Mouse (Mus musculus) neutrophil, adult 5-6 weeks (primary cell): ENCODE measurements around the gene Slc25a44. TPM values are rescaled to one million over a fixed set of nuclear protein-coding genes. Genes with fewer than 3 reads are reported as not detected.
"Not testable (repeated sequence)": the region's sequence is repeated elsewhere in the genome, so short reads cannot be mapped to it uniquely, and the experiment has no call there.

Experiments
- ATAC-seq: fragments of 151-379, 151-347 bp; 2 replicates; pipeline ENCODE4 v1.8.0; 2017; ENCODE audit warnings: mild to moderate bottlenecking, moderate TSS enrichment; ENCODE audit not compliant: insufficient number of reproducible peaks, poor library complexity, low FRiP score, severe bottlenecking; ENCODE audit errors: extremely low read depth
- total RNA-seq: library from RNA; stranded (forward); fragments of 200-1000 nt; gene quantifications from 2 replicates; pipeline ENCODE4 v1.2.3, GENCODE M21; 2017

Gene Slc25a44
- total RNA-seq, 1 experiment from 2014 or later: 20.9 TPM

DNA sequence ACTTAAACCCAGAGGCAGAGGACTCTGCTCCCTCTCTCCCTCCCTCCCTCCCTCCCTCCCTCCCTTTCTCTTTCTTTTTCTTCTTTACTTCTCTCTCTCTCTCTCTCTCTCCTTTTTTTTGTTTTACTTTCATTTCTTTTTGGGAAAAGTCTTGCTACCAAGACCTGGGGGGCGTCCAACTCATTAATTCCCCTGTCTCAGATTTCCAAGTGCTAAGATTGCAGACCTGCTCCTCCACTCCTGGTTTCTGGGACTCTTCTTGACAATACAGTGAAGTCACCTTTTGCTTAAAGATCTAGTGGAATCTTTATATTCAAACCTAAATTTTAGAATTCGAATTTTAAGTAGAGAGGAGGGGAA is 371 bp upstream of the Slc25a44 start:
- ATAC-seq: no peak

DNA sequence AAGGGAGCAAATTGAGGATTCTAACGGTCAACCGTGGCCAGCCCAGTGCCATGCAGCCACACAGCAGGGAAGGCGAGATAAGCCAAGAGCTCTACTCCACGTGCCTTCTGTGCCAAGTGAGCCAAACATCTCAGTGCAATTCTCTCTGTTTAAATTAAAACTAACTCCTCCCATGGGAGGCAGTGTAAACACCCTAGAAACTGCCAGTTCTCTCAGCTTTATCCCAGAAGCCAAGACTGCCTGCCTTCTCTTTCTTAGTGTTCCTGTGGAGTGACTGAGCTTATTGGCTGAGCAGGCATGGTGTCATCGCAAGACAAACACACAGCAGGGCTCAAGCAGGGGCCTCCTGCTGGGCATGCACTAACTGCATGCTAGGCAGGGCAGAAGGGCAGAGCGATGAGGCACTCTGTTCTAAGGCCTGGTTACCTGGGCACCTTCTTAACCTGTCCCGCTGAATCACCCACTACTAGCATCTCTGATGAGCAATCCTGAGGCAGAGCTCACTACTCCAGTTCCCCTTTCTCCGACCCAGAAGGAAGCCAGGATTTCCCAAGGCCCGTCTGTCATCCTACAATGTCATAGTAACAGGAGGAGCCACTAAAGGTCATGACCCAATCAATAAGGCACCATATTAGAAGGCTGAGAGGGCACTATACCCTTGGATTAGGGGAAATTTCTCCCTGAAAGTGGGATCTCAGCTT is 2.8 kb downstream of the Slc25a44 start:
- ATAC-seq: peak; percentile 67

GRCm38 (mm10) chr3:88420771-88421170 is 4.2 kb downstream of the Slc25a44 start:
- ATAC-seq: no peak

GRCm38 (mm10) chr3:88418016-88418415 is 6.9 kb downstream of the Slc25a44 start:
- no peak for ATAC-seq

DNA sequence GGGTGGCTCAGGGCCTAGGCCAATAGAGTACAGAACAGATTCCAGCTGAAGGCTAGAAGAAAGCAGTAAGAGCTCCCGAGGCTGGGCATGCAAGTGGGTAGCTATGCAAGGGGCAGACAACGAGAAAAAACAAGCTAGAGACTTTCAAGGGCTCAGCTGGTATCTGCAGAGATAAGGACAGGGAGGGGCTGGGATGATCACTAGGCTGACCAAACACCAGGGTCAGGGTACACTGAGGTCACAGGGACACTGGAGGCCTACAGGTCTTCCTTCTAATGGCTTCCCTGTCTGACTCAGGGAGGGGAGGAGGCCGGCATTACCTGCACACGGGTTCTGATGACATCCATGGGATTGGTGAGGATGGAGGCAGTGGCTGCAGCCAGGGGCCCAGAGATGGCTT is 9.3 kb downstream of the Slc25a44 start:
- ATAC-seq: no peak

GRCm38 (mm10) chr3:88412636-88413035 is 12.3 kb downstream of the Slc25a44 start:
- ATAC-seq: no peak

DNA sequence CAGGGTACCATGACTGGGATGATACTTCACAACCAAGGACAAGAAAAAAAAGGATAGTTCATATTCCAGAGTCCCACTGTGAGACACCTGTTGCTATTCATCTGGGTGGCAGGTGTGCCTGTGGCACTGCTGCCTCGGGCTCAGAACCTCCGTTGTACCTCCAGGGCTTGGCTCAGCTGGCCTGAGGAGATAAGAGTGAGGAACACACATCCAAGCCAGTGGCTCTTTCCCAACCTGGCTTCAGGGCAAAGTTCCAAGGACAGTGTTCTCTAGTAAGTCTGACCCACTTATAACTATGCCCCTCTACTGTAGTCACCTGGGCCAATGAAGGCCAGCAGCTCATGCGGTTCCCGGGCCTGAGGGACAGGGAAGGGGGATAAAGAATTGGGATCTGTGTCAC is 13.3 kb downstream of the Slc25a44 start:
- ATAC-seq: no peak

- no peak for ATAC-seq
Measured at GRCm38 (mm10) chr3:88410645-88411031, 14.3 kb downstream of the Slc25a44 start.

- ATAC-seq: peak; percentile 80
Measured at GRCm38 (mm10) chr3:88409741-88410644, 14.9 kb downstream of the Slc25a44 start, which contains the start of gene Pmf1. Gene Pmf1, minus strand, starts transcription at chr3:88410331.

- no peak for ATAC-seq
Measured at GRCm38 (mm10) chr3:88408953-88409352, 16.0 kb downstream of the Slc25a44 start.

GRCm38 (mm10) chr3:88407529-88407928 is 17.4 kb downstream of the Slc25a44 start:
- ATAC-seq: no peak

DNA sequence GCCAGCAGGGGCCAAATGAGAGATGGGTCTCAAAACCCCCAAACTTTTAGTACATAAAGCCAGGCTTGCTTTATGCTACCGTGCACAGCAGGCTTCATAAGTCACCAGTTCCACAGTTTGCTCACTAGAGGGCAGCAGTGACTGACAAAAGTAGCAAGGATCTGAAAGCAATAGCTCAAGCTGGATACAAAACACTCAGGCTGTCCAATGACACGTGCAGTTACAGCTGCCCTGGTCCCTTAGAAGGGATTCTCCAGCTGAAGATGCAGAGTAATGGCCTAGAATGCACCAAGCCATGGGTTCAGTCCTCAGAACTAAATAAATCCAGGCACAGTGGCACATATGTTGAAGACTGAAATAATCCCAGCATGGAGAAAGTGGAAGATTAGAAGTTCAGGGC is 17.8 kb downstream of the Slc25a44 start:
- ATAC-seq: peak; percentile 68

DNA sequence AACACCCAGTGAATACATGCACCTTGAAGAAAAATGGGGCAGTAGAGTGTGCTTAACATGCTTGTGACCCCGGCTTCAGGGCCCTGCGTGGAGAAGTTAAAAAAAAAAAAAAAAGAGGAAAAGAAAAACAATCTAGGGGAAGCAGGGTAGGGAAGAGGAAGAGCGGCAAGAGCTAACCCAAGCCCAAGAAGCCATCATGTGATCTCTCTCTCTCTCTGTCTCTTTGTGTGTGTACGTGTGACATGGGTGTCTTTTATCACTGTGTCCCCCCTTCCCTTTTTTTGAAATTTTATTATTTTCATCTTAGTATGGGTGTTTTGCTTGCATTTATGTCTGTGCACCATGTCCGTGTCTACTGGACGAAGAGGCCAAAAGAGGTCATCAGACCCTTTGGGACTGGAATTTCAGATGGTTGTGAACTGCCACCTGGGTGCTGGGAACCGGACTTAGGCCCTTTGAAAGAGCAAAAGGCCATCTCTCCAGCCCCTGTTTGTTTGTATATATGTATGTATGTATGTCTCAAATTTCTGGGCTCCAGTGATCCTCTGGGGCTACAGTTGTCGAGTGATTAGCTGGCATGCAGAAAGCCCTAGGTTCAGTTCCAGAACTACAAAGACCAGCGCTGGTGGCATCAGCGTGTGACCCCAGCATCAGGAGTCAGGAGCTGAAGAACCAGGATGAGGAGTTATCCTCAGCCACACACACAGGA is 21.3 kb downstream of the Slc25a44 start:
- ATAC-seq: no peak

GRCm38 (mm10) chr3:88398666-88399065 is 26.3 kb downstream of the Slc25a44 start:
- ATAC-seq: no peak

GRCm38 (mm10) chr3:88395742-88396141 is 29.2 kb downstream of the Slc25a44 start:
- ATAC-seq: peak; percentile 42; the same call in 1 of the 2 replicates

GRCm38 (mm10) chr3:88395288-88395687 is 29.7 kb downstream of the Slc25a44 start:
- peak; percentile 39 for ATAC-seq

GRCm38 (mm10) chr3:88393776-88394375 is 31.1 kb downstream of the Slc25a44 start:
- no peak for ATAC-seq

DNA sequence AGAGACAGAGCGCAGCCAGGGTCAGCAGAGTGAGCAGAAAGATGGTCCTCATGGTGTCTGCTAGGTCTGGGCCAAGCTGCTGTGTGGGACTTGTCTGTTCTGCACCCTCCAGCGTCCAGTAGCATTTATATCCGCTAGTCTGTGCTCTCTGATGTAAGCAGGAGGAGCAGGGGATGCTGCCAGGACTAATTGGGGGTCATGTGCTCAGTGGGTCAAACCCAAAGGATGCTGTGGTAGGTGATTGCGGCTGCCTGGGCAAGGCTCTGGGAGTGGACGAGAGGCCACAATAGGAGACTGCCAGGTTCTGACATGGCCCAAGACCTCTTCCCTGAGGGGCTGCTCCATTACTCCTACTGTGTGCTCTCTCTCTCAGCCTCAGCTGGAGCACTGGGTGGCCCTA is 40.6 kb downstream of the Slc25a44 start, which contains the start of gene Bglap:
TSS of gene Bglap (minus strand) at position 101 of the 400 bp plus-strand sequence.
- no peak for ATAC-seq

DNA sequence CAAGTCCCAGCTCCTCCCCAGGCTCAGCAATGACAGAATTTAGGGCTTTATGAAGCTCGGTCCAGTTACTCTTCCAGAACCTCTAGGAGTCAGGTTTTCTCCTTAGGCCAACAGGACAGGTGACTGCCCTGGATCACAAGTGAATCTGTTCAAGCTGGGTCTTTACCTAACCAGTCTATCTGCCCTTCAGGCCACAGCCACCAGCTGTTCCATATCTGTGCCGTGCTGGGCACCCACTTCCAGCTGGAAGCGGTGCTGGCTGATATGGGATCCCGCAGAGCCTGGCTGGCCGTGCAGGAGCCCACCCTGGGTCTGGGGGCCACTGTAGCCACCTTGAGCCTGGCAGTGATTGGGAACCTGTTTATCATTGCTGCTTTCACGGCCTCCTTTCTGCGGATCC is 42.6 kb downstream of the Slc25a44 start:
- ATAC-seq: not testable (repeated sequence)
